In the genomic region with DNA sequence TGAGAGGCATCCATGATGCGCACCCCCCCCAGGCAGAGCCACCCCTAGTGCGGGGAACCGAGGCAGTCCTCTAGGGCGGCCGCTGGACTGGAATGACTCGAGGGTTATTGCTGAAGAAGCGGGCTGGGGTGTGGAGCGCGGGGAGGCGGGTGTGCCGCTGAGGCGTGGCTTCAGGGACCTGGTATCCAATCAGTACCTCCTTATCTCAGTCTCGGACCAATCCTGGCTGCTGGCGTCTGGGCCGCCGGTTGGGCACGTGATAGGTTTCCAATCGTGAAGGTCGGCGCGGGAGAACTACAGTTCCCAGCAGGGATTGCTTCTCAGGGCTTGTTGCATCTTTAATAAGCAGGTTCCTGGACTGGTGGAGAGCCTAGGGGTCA, we compare ENCODE assay signal across 8 mouse cellular contexts. TPM values are rescaled to one million over a fixed set of nuclear protein-coding genes. Genes with fewer than 3 reads are reported as not detected.
DNase-seq lines count a peak whose midpoint lies in the region; ATAC-seq and TF ChIP-seq lines count a peak whose summit lies in the region.

No protein-coding gene starts in this region.

- peak overlapping the region; percentile 98 for H3K27ac ChIP-seq in gastrocnemius, adult 2 months
- peak overlapping the region; percentile 94 for H3K27ac ChIP-seq in hindbrain, postnatal 0 days
- peak overlapping the region; percentile 99 for H3K27ac ChIP-seq in left cerebral cortex, adult 2 months

- no peaks in the 10 kb centered on the region; the same call in 1 of the 2 replicates for H3K27me3 ChIP-seq in hindbrain, postnatal 0 days (ENCODE audit: insufficient read depth, low read length)

- H3K4me2 ChIP-seq in hindbrain, postnatal 0 days (ENCODE audit: low read depth, low read length) = peak overlapping the region; percentile 57

- intact Hi-C loops in gastrocnemius, adult 2 months (cut with DNase I) = no loop called here
- intact Hi-C loops in left cerebral cortex, adult 2 months (cut with DNase I) = no loop called here

- no peaks in the 10 kb centered on the region for H3K4me1 ChIP-seq in hindbrain, postnatal 0 days (ENCODE audit: insufficient read depth, low read length)

- H3K36me3 ChIP-seq in hindbrain, postnatal 0 days (ENCODE audit: insufficient read depth, low read length) = no peaks in the 10 kb centered on the region

- ATAC-seq in common myeloid progenitor, adult 5-6 weeks (replicated peaks; ENCODE audit: low read depth, poor library complexity, severe bottlenecking) = peak; percentile 95
- ATAC-seq in hindbrain, postnatal 0 days = peak; percentile 98
- ATAC-seq in megakaryocyte, adult 5-6 weeks (ENCODE audit: poor library complexity, severe bottlenecking) = peak; percentile 94

- 0% methylated on average over 21 of the region's 21 CpGs for WGBS in hindbrain, postnatal 0 days

- peak overlapping the region; percentile 74 for H3K9ac ChIP-seq in hindbrain, postnatal 0 days (replicated peaks; ENCODE audit: low read length)

- no peaks in the 10 kb centered on the region for H3K9me3 ChIP-seq in hindbrain, postnatal 0 days (ENCODE audit: low read length)

- peak overlapping the region; percentile 91 for H3K4me3 ChIP-seq in gastrocnemius, adult 2 months
- peak overlapping the region; percentile 66 for H3K4me3 ChIP-seq in hindbrain, postnatal 0 days (ENCODE audit: low read length)
- peak overlapping the region; percentile 84 for H3K4me3 ChIP-seq in left cerebral cortex, adult 2 months

- no peak for TF ChIP-seq CTCF in gastrocnemius, adult 2 months (IDR thresholded peaks at IDR 0.05)
- 0 out of 2 replicates have a peak, but pooled peaks have one; percentile 1 for TF ChIP-seq CTCF in hindbrain, postnatal 0 days (IDR thresholded peaks at IDR 0.05; ENCODE audit: low read depth)
- no peak for TF ChIP-seq CTCF in left cerebral cortex, adult 2 months (IDR thresholded peaks at IDR 0.05)

- DNase-seq in ZHBTc4 (ENCODE audit: low read depth, low spot score) = peak; percentile 99
- DNase-seq in gastrocnemius, adult 2 months = peak; percentile 98
- peak; percentile 97 for DNase-seq in hindbrain, postnatal 0 days (ENCODE audit: low spot score)
- peak; percentile 90 to 95 for DNase-seq in left cerebral cortex, adult 2 months (ENCODE audit: extremely low spot score in 1 of 2, low spot score in 2 of 2)
- peak; percentile 97 for DNase-seq in right cerebral cortex, adult 2 months (ENCODE audit: low spot score in 2 of 2)
- peak; percentile 95 for DNase-seq in urinary bladder, postnatal 14 days (ENCODE audit: low spot score)

RNA-seq across cellular contexts. Expression of gene Immt, which starts 0.4 kb away (rescaled TPM):
- total RNA-seq in common myeloid progenitor, adult 5-6 weeks (2017) = 127 and 157 TPM in 2 replicates
- total RNA-seq in gastrocnemius, adult 2 months (2021) = 100 to 1,000 TPM; 253 to 335 TPM
- 112 and 125 TPM in 2 replicates for total RNA-seq in hindbrain, postnatal 0 days (2014; rRNA removed)
- polyA plus RNA-seq in hindbrain, postnatal 0 days (2015; fragmentation: Nextera tagmentation; extraction: Ambion mirVana) = 164 and 165 TPM in 2 replicates
- total RNA-seq in left cerebral cortex, adult 2 months (2021) = 100 to 1,000 TPM; 126 to 150 TPM
- 97.2 and 101 TPM in 2 replicates for total RNA-seq in megakaryocyte, adult 5-6 weeks (2015)
- 76.5 and 88.6 TPM in 2 replicates for total RNA-seq in megakaryocyte, adult 5-6 weeks (2017)

RNA-seq across cellular contexts. Expression of gene Mrpl35, which starts 4.8 kb away (rescaled TPM):
- total RNA-seq in common myeloid progenitor, adult 5-6 weeks (2017) = 41.8 and 42.1 TPM in 2 replicates
- 10 to 100 TPM; 41.0 to 43.0 TPM for total RNA-seq in gastrocnemius, adult 2 months (2021)
- total RNA-seq in hindbrain, postnatal 0 days (2014; rRNA removed) = 6.0 and 8.3 TPM in 2 replicates
- 50.8 and 51.8 TPM in 2 replicates for polyA plus RNA-seq in hindbrain, postnatal 0 days (2015; fragmentation: Nextera tagmentation; extraction: Ambion mirVana)
- total RNA-seq in left cerebral cortex, adult 2 months (2021) = 10 to 100 TPM; 27.8 to 29.6 TPM
- total RNA-seq in megakaryocyte, adult 5-6 weeks (2015) = 24.7 and 25.6 TPM in 2 replicates
- 12.0 and 18.1 TPM in 2 replicates for total RNA-seq in megakaryocyte, adult 5-6 weeks (2017)

Comparison
In these comparisons a context has a peak if more than half of its experiments do, and no peak if none do; other contexts are left out.
1. Peak in every context shown above with its lines: DNase-seq, ATAC-seq, H3K4me3 ChIP-seq and H3K27ac ChIP-seq.